Comparison of ENCODE assay signal across 8 mouse cellular contexts in genomic region chr15:51730805-51731412, GRCm38 (mm10).
DNase-seq lines count a peak whose midpoint lies in the region; ATAC-seq lines count a peak whose summit lies in the region.

No protein-coding gene starts in this region.

- ATAC-seq in embryonic facial prominence, embryonic 14.5 days (ENCODE audit: low read depth), result peak; percentile 18; the same call in 1 of the 2 replicates

- peak; percentile 53 for DNase-seq in ovary, adult 18-20 months (ENCODE audit: low spot score)
- no peak for DNase-seq in ovary, postnatal 10 days (ENCODE audit: low spot score)
- DNase-seq in embryonic facial prominence, embryonic 14.5 days (ENCODE audit: low spot score), result peak; percentile 27
- peak; percentile 50 for DNase-seq in induced T-regulatory cell, adult 2 months (ENCODE audit: low read depth)
- DNase-seq in lung, postnatal 14 days, result peak; percentile 34
- no peak for DNase-seq in embryo, embryonic 10 days (ENCODE audit: low spot score)
- no peak for DNase-seq in kidney, postnatal 4 days
- no peak for DNase-seq in thymus, postnatal 36 days

- H3K4me1 ChIP-seq in embryonic facial prominence, embryonic 14.5 days (ENCODE audit: control insufficient read depth, insufficient read depth, low read length), result no peaks in the 10 kb centered on the region

- no peaks in the 10 kb centered on the region for H3K27me3 ChIP-seq in embryonic facial prominence, embryonic 14.5 days (replicated peaks; ENCODE audit: control insufficient read depth, insufficient read depth, low read length)

- no peak overlapping the region for H3K9ac ChIP-seq in embryonic facial prominence, embryonic 14.5 days (ENCODE audit: low read depth, low read length)

- H3K36me3 ChIP-seq in embryonic facial prominence, embryonic 14.5 days (ENCODE audit: control insufficient read depth, insufficient read depth, low read length), result no peaks in the 10 kb centered on the region

- 52% methylated on average over 11 of the region's 12 CpGs for WGBS in embryonic facial prominence, embryonic 14.5 days

- peaks cover 8% of the 10 kb centered on the region; the same call in 1 of the 2 replicates for H3K9me3 ChIP-seq in embryonic facial prominence, embryonic 14.5 days (ENCODE audit: control insufficient read depth, low read length)

- no peak overlapping the region for H3K4me3 ChIP-seq in embryonic facial prominence, embryonic 14.5 days (ENCODE audit: low read depth, low read length)

- H3K4me2 ChIP-seq in embryonic facial prominence, embryonic 14.5 days (ENCODE audit: low read depth, low read length), result no peak overlapping the region

- H3K27ac ChIP-seq in embryonic facial prominence, embryonic 14.5 days (replicated peaks; ENCODE audit: low read depth, low read length), result peak overlapping the region; percentile 52; the same call in 1 of the 2 replicates

Comparison
In these comparisons a context has a peak if more than half of its experiments do, and no peak if none do; other contexts are left out.
1. DNase-seq: peak in ovary, adult 18-20 months (single experiment), embryonic facial prominence, embryonic 14.5 days (single experiment), induced T-regulatory cell, adult 2 months (single experiment) and lung, postnatal 14 days (single experiment); none in ovary, postnatal 10 days (single experiment), embryo, embryonic 10 days (single experiment), kidney, postnatal 4 days (0 of 2) and thymus, postnatal 36 days (0 of 2).